Comparison of ENCODE assay signal across 19 mouse cellular contexts in genomic region chr11:58314069-58314468, GRCm38 (mm10). TPM values are rescaled to one million over a fixed set of nuclear protein-coding genes. Genes with fewer than 3 reads are reported as not detected.
DNase-seq lines count a peak whose midpoint lies in the region; ATAC-seq and TF ChIP-seq lines count a peak whose summit lies in the region.
"Had no signal": no experiment of that assay in that cellular context is flagged by ENCODE, and none has a peak within 500 bp of the region (broad histone marks: within the 10 kb centered on the region; RNA-seq: fewer than 3 reads in every experiment).

No protein-coding gene starts in this region.

- DNase-seq in cerebellum, adult 2 months, result peak in 1 of 2 experiments; percentile 37
- peak; percentile 63 for DNase-seq in hindbrain, postnatal 0 days (ENCODE audit: low spot score)
- DNase-seq in hindbrain, embryonic 14.5 days (ENCODE audit: low spot score), result no peak
- DNase-seq in right cerebral cortex, postnatal 14 days, result peak; percentile 30
- no peak for DNase-seq in right cerebral cortex, adult 18-20 months
- DNase-seq in telencephalon, adult 2 months (ENCODE audit: low read depth, low spot score), result peak; percentile 19
- DNase-seq in Muller cell, postnatal 12 days (ENCODE audit: inconsistent ontology term), result no peak
- DNase-seq: gastrocnemius, postnatal 36 days; kidney, adult 8-10 months; kidney, postnatal 36 days; lung, postnatal 14 days; thymus, adult 18-20 months had no signal

- no peak overlapping the region for H3K4me3 ChIP-seq in cerebellum, adult 2 months (replicated peaks; ENCODE audit: insufficient read depth, low read depth, low read length)
- H3K4me3 ChIP-seq in hindbrain, postnatal 0 days (ENCODE audit: low read length), result no peak overlapping the region
- H3K4me3 ChIP-seq in hindbrain, embryonic 14.5 days (replicated peaks; ENCODE audit: low read length), result no peak overlapping the region
- H3K4me3 ChIP-seq: forebrain, embryonic 12.5 days; heart, embryonic 12.5 days; limb, embryonic 15.5 days; megakaryocyte, embryonic 14.5 days; neural tube, embryonic 12.5 days had no signal

- no peak for TF ChIP-seq POLR2A in cerebellum, adult 2 months (IDR thresholded peaks at IDR 0.05; ENCODE audit: borderline replicate concordance, insufficient read depth, low read length)

- no peak overlapping the region for H3K9ac ChIP-seq in hindbrain, postnatal 0 days (replicated peaks; ENCODE audit: low read length)
- H3K9ac ChIP-seq in hindbrain, embryonic 14.5 days, result no peak overlapping the region
- H3K9ac ChIP-seq: forebrain, embryonic 12.5 days; heart, embryonic 12.5 days; limb, embryonic 15.5 days; neural tube, embryonic 12.5 days had no signal

- no peaks in the 10 kb centered on the region for H3K4me1 ChIP-seq in cerebellum, adult 2 months (ENCODE audit: control insufficient read depth, insufficient read depth, low read length)
- H3K4me1 ChIP-seq in hindbrain, postnatal 0 days (ENCODE audit: insufficient read depth, low read length), result no peaks in the 10 kb centered on the region
- H3K4me1 ChIP-seq in hindbrain, embryonic 14.5 days (replicated peaks; ENCODE audit: control insufficient read depth, insufficient read depth, low read length), result no peaks in the 10 kb centered on the region
- H3K4me1 ChIP-seq: forebrain, embryonic 12.5 days; heart, embryonic 12.5 days; limb, embryonic 15.5 days; neural tube, embryonic 12.5 days had no signal

- TF ChIP-seq CTCF in cerebellum, adult 2 months (IDR thresholded peaks at IDR 0.05; ENCODE audit: borderline replicate concordance, insufficient read depth, low read depth, low read length), result no peak
- TF ChIP-seq CTCF in hindbrain, postnatal 0 days (IDR thresholded peaks at IDR 0.05; ENCODE audit: low read depth), result no peak

- no peaks in the 10 kb centered on the region for H3K9me3 ChIP-seq in hindbrain, postnatal 0 days (ENCODE audit: low read length)
- H3K9me3 ChIP-seq in hindbrain, embryonic 14.5 days (ENCODE audit: control insufficient read depth, low read length), result no peaks in the 10 kb centered on the region
- H3K9me3 ChIP-seq: forebrain, embryonic 12.5 days; heart, embryonic 12.5 days; limb, embryonic 15.5 days; megakaryocyte, embryonic 14.5 days; neural tube, embryonic 12.5 days had no signal

- peaks cover 9% of the 10 kb centered on the region; the same call in 1 of the 2 replicates for H3K36me3 ChIP-seq in hindbrain, postnatal 0 days (ENCODE audit: insufficient read depth, low read length)
- H3K36me3 ChIP-seq in hindbrain, embryonic 14.5 days (replicated peaks; ENCODE audit: control insufficient read depth, insufficient read depth), result peaks cover 49% of the 10 kb centered on the region

- no peak for ATAC-seq in cerebellum, adult (ENCODE audit: insufficient number of reproducible peaks, low FRiP score, low TSS enrichment)
- 0 out of 2 replicates have a peak, but pooled peaks have one; percentile 6 for ATAC-seq in hindbrain, postnatal 0 days
- no peak for ATAC-seq in hindbrain, embryonic 14.5 days (ENCODE audit: low FRiP score)

- H3K27me3 ChIP-seq in cerebellum, adult 2 months (ENCODE audit: control insufficient read depth, insufficient read depth, low read length), result no peaks in the 10 kb centered on the region
- H3K27me3 ChIP-seq in hindbrain, postnatal 0 days (ENCODE audit: insufficient read depth, low read length), result no peaks in the 10 kb centered on the region
- H3K27me3 ChIP-seq in hindbrain, embryonic 14.5 days (ENCODE audit: control insufficient read depth, insufficient read depth, low read length), result no peaks in the 10 kb centered on the region
- H3K27me3 ChIP-seq: forebrain, embryonic 12.5 days; heart, embryonic 12.5 days; limb, embryonic 15.5 days; megakaryocyte, embryonic 14.5 days; neural tube, embryonic 12.5 days had no signal

- H3K4me2 ChIP-seq in hindbrain, postnatal 0 days (ENCODE audit: low read depth, low read length), result no peak overlapping the region
- H3K4me2 ChIP-seq in hindbrain, embryonic 14.5 days (replicated peaks), result no peak overlapping the region
- H3K4me2 ChIP-seq: forebrain, embryonic 12.5 days; heart, embryonic 12.5 days; limb, embryonic 15.5 days; neural tube, embryonic 12.5 days had no signal

- H3K27ac ChIP-seq in cerebellum, adult 2 months (ENCODE audit: insufficient read depth, low read length), result 0 out of 2 replicates have a peak overlapping the region, but pooled peaks have one; percentile 13
- peak overlapping the region; percentile 36; the same call in 1 of the 2 replicates for H3K27ac ChIP-seq in hindbrain, postnatal 0 days
- H3K27ac ChIP-seq in hindbrain, embryonic 14.5 days, result no peak overlapping the region
- H3K27ac ChIP-seq: forebrain, embryonic 12.5 days; limb, embryonic 15.5 days; neural tube, embryonic 12.5 days had no signal

- WGBS in cerebellum, adult 2 months, result 11% methylated on average over 6 of the region's 6 CpGs
- 57% methylated on average over 6 of the region's 6 CpGs for WGBS in hindbrain, postnatal 0 days
- WGBS in hindbrain, embryonic 14.5 days, result 66% methylated on average over 6 of the region's 6 CpGs

RNA-seq across cellular contexts. Expression of gene Zfp692, which starts 7.2 kb away (rescaled TPM):
- polyA plus RNA-seq in cerebellum, adult 2 months (2012; rRNA removed), result 74.5 and 81.1 TPM in 2 replicates
- total RNA-seq in hindbrain, postnatal 0 days (2014; rRNA removed), result 23.9 and 27.8 TPM in 2 replicates
- polyA plus RNA-seq in hindbrain, postnatal 0 days (2015; fragmentation: Nextera tagmentation; extraction: Ambion mirVana), result 19.7 and 21.9 TPM in 2 replicates
- polyA plus RNA-seq in hindbrain, embryonic 14.5 days (2014; fragmentation: Nextera tagmentation; extraction: Ambion mirVana), result 13.5 and 16.2 TPM in 2 replicates

RNA-seq across cellular contexts. Expression of gene Zfp672, which starts 16.1 kb away (rescaled TPM):
- 45.5 and 45.9 TPM in 2 replicates for polyA plus RNA-seq in cerebellum, adult 2 months (2012; rRNA removed)
- 36.3 and 42.9 TPM in 2 replicates for total RNA-seq in hindbrain, postnatal 0 days (2014; rRNA removed)
- polyA plus RNA-seq in hindbrain, postnatal 0 days (2015; fragmentation: Nextera tagmentation; extraction: Ambion mirVana), result 43.8 TPM in 2 replicates
- 38.3 and 44.3 TPM in 2 replicates for polyA plus RNA-seq in hindbrain, embryonic 14.5 days (2014; fragmentation: Nextera tagmentation; extraction: Ambion mirVana)

RNA-seq across cellular contexts. Expression of gene Sh3bp5l, which starts 16.5 kb away (rescaled TPM):
- 63.3 and 64.5 TPM in 2 replicates for polyA plus RNA-seq in cerebellum, adult 2 months (2012; rRNA removed)
- 51.8 and 55.4 TPM in 2 replicates for total RNA-seq in hindbrain, postnatal 0 days (2014; rRNA removed)
- 39.7 and 40.3 TPM in 2 replicates for polyA plus RNA-seq in hindbrain, postnatal 0 days (2015; fragmentation: Nextera tagmentation; extraction: Ambion mirVana)
- 34.3 and 36.5 TPM in 2 replicates for polyA plus RNA-seq in hindbrain, embryonic 14.5 days (2014; fragmentation: Nextera tagmentation; extraction: Ambion mirVana)

RNA-seq across cellular contexts. Expression of gene 4930438A08Rik, which starts 39.5 kb away (rescaled TPM):
- polyA plus RNA-seq in cerebellum, adult 2 months (2012; rRNA removed), result 0.06 TPM in 1 of 2 replicates, not detected in the other
- not detected in 2 replicates for total RNA-seq in hindbrain, postnatal 0 days (2014; rRNA removed)
- polyA plus RNA-seq in hindbrain, postnatal 0 days (2015; fragmentation: Nextera tagmentation; extraction: Ambion mirVana), result not detected in 2 replicates
- not detected in 2 replicates for polyA plus RNA-seq in hindbrain, embryonic 14.5 days (2014; fragmentation: Nextera tagmentation; extraction: Ambion mirVana)
- total RNA-seq: gastrocnemius, postnatal 36 days; heart, postnatal 25 days had no signal
- polyA plus RNA-seq: forebrain, embryonic 12.5 days; heart, embryonic 12.5 days had no signal

Comparison
In these comparisons a context has a peak if more than half of its experiments do, and no peak if none do; other contexts are left out.
1. DNase-seq: peak in hindbrain, postnatal 0 days (single experiment), right cerebral cortex, postnatal 14 days (single experiment) and telencephalon, adult 2 months (single experiment); none in hindbrain, embryonic 14.5 days (single experiment), right cerebral cortex, adult 18-20 months (single experiment) and Muller cell, postnatal 12 days (single experiment).